Mouse (Mus musculus) olfactory bulb, adult 2 months (tissue): ENCODE data around the gene Prkn.

ENCODE experiments used
- CTCF ChIP-seq: fragments of 200-500 bp; IDR thresholded peaks from 2 replicates; pipeline ENCODE4 v1.5.1; 2012; ENCODE audit warnings: low read depth, mild to moderate bottlenecking, low read length, moderate library complexity; ENCODE audit not compliant: insufficient read depth
- POLR2A ChIP-seq: fragments of 200-500 bp; IDR thresholded peaks from 2 replicates; pipeline ENCODE4 v1.6.1; 2012; ENCODE audit warnings: mild to moderate bottlenecking, low read depth, low read length, moderate library complexity; ENCODE audit not compliant: insufficient read depth

- no peak for TF ChIP-seq POLR2A
- no peak for TF ChIP-seq CTCF
Measured at GRCm38 (mm10) chr17:11421264-11421940, 581.2 kb downstream of the Prkn start.
